ENCODE assay signal across 13 mouse cellular contexts in genomic region chr9:69769091-69769948, GRCm38 (mm10). TPM values are rescaled to one million over a fixed set of nuclear protein-coding genes. Genes with fewer than 3 reads are reported as not detected.
DNase-seq lines count a peak whose midpoint lies in the region; ATAC-seq and TF ChIP-seq lines count a peak whose summit lies in the region.
"Had no signal": no experiment of that assay in that cellular context is flagged by ENCODE, and none has a peak within 500 bp of the region (broad histone marks: within the 10 kb centered on the region; RNA-seq: fewer than 3 reads in every experiment).

No protein-coding gene starts in this region.

- H3K9me3 ChIP-seq in embryonic facial prominence, embryonic 11.5 days (replicated peaks; ENCODE audit: control insufficient read depth, low read length): no peaks in the 10 kb centered on the region
- no peaks in the 10 kb centered on the region for H3K9me3 ChIP-seq in hindbrain, embryonic 14.5 days (ENCODE audit: control insufficient read depth, low read length)
- H3K9me3 ChIP-seq in liver, postnatal 0 days (ENCODE audit: low read length): no peaks in the 10 kb centered on the region
- H3K9me3 ChIP-seq: liver, embryonic 13.5 days had no signal

- no peak for ATAC-seq in embryonic facial prominence, embryonic 11.5 days (replicated peaks; ENCODE audit: insufficient number of reproducible peaks, low FRiP score, low TSS enrichment, low read depth)
- no peak for ATAC-seq in hindbrain, embryonic 14.5 days (ENCODE audit: low FRiP score)
- no peak for ATAC-seq in liver, postnatal 0 days

- TF ChIP-seq CTCF in heart, adult 2 months (IDR thresholded peaks at IDR 0.05): no peak
- no peak for TF ChIP-seq CTCF in liver, postnatal 0 days (IDR thresholded peaks at IDR 0.05; ENCODE audit: low read depth)

- no peak overlapping the region for H3K27ac ChIP-seq in embryonic facial prominence, embryonic 11.5 days (replicated peaks; ENCODE audit: low read depth, low read length)
- H3K27ac ChIP-seq in hindbrain, embryonic 14.5 days: no peak overlapping the region
- no peak overlapping the region for H3K27ac ChIP-seq in heart, adult 2 months
- H3K27ac ChIP-seq in liver, postnatal 0 days (ENCODE audit: low read depth): no peak overlapping the region
- H3K27ac ChIP-seq: liver, embryonic 13.5 days; macrophage had no signal

- H3K27me3 ChIP-seq in embryonic facial prominence, embryonic 11.5 days (ENCODE audit: control insufficient read depth, insufficient read depth, low read length): peaks cover 72% of the 10 kb centered on the region
- H3K27me3 ChIP-seq in hindbrain, embryonic 14.5 days (ENCODE audit: control insufficient read depth, insufficient read depth, low read length): peaks cover 96% of the 10 kb centered on the region
- H3K27me3 ChIP-seq in heart, adult 2 months (ENCODE audit: control insufficient read depth, insufficient read depth, low read length): peaks cover 28% of the 10 kb centered on the region
- H3K27me3 ChIP-seq in liver, postnatal 0 days (ENCODE audit: insufficient read depth, low read length): peaks cover 92% of the 10 kb centered on the region
- H3K27me3 ChIP-seq: CH12.LX had no signal

- H3K79me2 ChIP-seq in heart, adult 2 months (replicated peaks; ENCODE audit: control insufficient read depth, insufficient read depth, low read length): no peaks in the 10 kb centered on the region

- no peak for TF ChIP-seq EP300 in heart, adult 2 months (IDR thresholded peaks at IDR 0.05; ENCODE audit: insufficient read depth, low read depth, low read length)
- no peak for TF ChIP-seq EP300 in liver, postnatal 0 days (IDR thresholded peaks at IDR 0.05; ENCODE audit: low read depth)

- no peak for TF ChIP-seq POLR2A in heart, adult 2 months (IDR thresholded peaks at IDR 0.05; ENCODE audit: insufficient read depth, low read depth, low read length)

- no peaks in the 10 kb centered on the region for H3K36me3 ChIP-seq in embryonic facial prominence, embryonic 11.5 days (replicated peaks; ENCODE audit: control insufficient read depth, insufficient read depth, low read depth, low read length)
- H3K36me3 ChIP-seq in hindbrain, embryonic 14.5 days (replicated peaks; ENCODE audit: control insufficient read depth, insufficient read depth): no peaks in the 10 kb centered on the region
- H3K36me3 ChIP-seq in heart, adult 2 months (ENCODE audit: control insufficient read depth, insufficient read depth, low read length): no peaks in the 10 kb centered on the region
- H3K36me3 ChIP-seq in liver, postnatal 0 days (replicated peaks; ENCODE audit: insufficient read depth, low read length): no peaks in the 10 kb centered on the region
- H3K36me3 ChIP-seq: liver, embryonic 13.5 days had no signal

- H3K4me3 ChIP-seq in embryonic facial prominence, embryonic 11.5 days (ENCODE audit: low read depth, low read length): no peak overlapping the region
- H3K4me3 ChIP-seq in hindbrain, embryonic 14.5 days (replicated peaks; ENCODE audit: low read length): 0 out of 2 replicates have a peak overlapping the region, but pooled peaks have one; percentile 2
- no peak overlapping the region for H3K4me3 ChIP-seq in heart, adult 2 months
- H3K4me3 ChIP-seq in liver, postnatal 0 days (ENCODE audit: low read depth, low read length): no peak overlapping the region
- H3K4me3 ChIP-seq: liver, embryonic 13.5 days had no signal

- intact Hi-C loops in heart, adult 2 months (cut with DNase I): no loop called here

- no peaks in the 10 kb centered on the region; the same call in 1 of the 2 replicates for H3K4me1 ChIP-seq in embryonic facial prominence, embryonic 11.5 days (ENCODE audit: control insufficient read depth, insufficient read depth, low read length)
- H3K4me1 ChIP-seq in hindbrain, embryonic 14.5 days (replicated peaks; ENCODE audit: control insufficient read depth, insufficient read depth, low read length): 0 out of 2 replicates have a peak, but pooled peaks cover 3% of the 10 kb centered on the region
- no peaks in the 10 kb centered on the region for H3K4me1 ChIP-seq in heart, adult 2 months (ENCODE audit: control insufficient read depth, insufficient read depth, low read length)
- H3K4me1 ChIP-seq in liver, postnatal 0 days (ENCODE audit: insufficient read depth): no peaks in the 10 kb centered on the region
- H3K4me1 ChIP-seq: liver, embryonic 13.5 days had no signal

- no peak overlapping the region for H3K9ac ChIP-seq in embryonic facial prominence, embryonic 11.5 days (replicated peaks; ENCODE audit: low read length)
- no peak overlapping the region for H3K9ac ChIP-seq in hindbrain, embryonic 14.5 days
- no peak overlapping the region for H3K9ac ChIP-seq in heart, adult 2 months (ENCODE audit: low read depth, low read length)
- H3K9ac ChIP-seq in liver, postnatal 0 days (replicated peaks): no peak overlapping the region
- H3K9ac ChIP-seq: liver, embryonic 13.5 days had no signal

- H3K4me2 ChIP-seq in embryonic facial prominence, embryonic 11.5 days (ENCODE audit: low read depth, low read length): no peak overlapping the region
- peak overlapping the region; percentile 29 for H3K4me2 ChIP-seq in hindbrain, embryonic 14.5 days (replicated peaks)
- H3K4me2 ChIP-seq in liver, postnatal 0 days (ENCODE audit: low read depth, low read length): no peak overlapping the region
- H3K4me2 ChIP-seq: liver, embryonic 13.5 days had no signal

- peak; percentile 31 for DNase-seq in R1 (ENCODE audit: low read depth, low spot score)
- DNase-seq in embryonic facial prominence, embryonic 11.5 days (ENCODE audit: low spot score): peak; percentile 46
- DNase-seq in hindbrain, embryonic 14.5 days (ENCODE audit: low spot score): no peak
- DNase-seq in neural tube, embryonic 10.5 days (ENCODE audit: extremely low spot score, low spot score): peak; percentile 64
- DNase-seq in urinary bladder, adult 18-20 months (ENCODE audit: low spot score in 2 of 2): no peak
- no peak for DNase-seq in heart, adult 2 months
- DNase-seq in liver, postnatal 0 days: no peak
- DNase-seq: cerebellum, adult 11 months; gastrocnemius, postnatal 36 days; heart, postnatal 14 days; liver, embryonic 13.5 days had no signal

- under 1% methylated on average over 36 of the region's 36 CpGs for WGBS in embryonic facial prominence, embryonic 11.5 days
- WGBS in hindbrain, embryonic 14.5 days: under 1% methylated on average over 36 of the region's 36 CpGs
- 3% methylated on average over 36 of the region's 36 CpGs for WGBS in heart, adult 2 months
- WGBS in liver, postnatal 0 days (ENCODE audit: insufficient replicate concordance): 2% methylated on average over 36 of the region's 36 CpGs

RNA-seq across cellular contexts. Expression of gene Foxb1, which starts 8.6 kb away (rescaled TPM):
- polyA plus RNA-seq in embryonic facial prominence, embryonic 11.5 days (2014; fragmentation: Nextera tagmentation; extraction: Ambion mirVana): 0.31 and 0.33 TPM in 2 replicates
- polyA plus RNA-seq in hindbrain, embryonic 14.5 days (2014; fragmentation: Nextera tagmentation; extraction: Ambion mirVana): 5.2 and 6.1 TPM in 2 replicates
- not detected for total RNA-seq in heart, adult 2 months (2021)
- not detected in 2 replicates for polyA plus RNA-seq in heart, adult 2 months (2012; rRNA removed)
- not detected in 2 replicates for polyA plus RNA-seq in liver, postnatal 0 days (2015; fragmentation: Nextera tagmentation; extraction: Ambion mirVana)
- total RNA-seq: CH12.LX; gastrocnemius, postnatal 36 days had no signal
- polyA plus RNA-seq: liver, embryonic 13.5 days; macrophage had no signal

Comparison
In these comparisons a context has a peak if more than half of its experiments do, and no peak if none do; other contexts are left out.
1. DNase-seq: peak in R1 (single experiment), embryonic facial prominence, embryonic 11.5 days (single experiment) and neural tube, embryonic 10.5 days (single experiment); none in hindbrain, embryonic 14.5 days (single experiment), urinary bladder, adult 18-20 months (0 of 2), heart, adult 2 months (0 of 2) and liver, postnatal 0 days (single experiment).